Mouse (Mus musculus) kidney, adult 2 months (tissue): ENCODE measurements around the gene Tapt1. TPM values are rescaled to one million over a fixed set of nuclear protein-coding genes. Genes with fewer than 3 reads are reported as not detected.
"Not testable (repeated sequence)": the region's sequence is repeated elsewhere in the genome, so short reads cannot be mapped to it uniquely, and the experiment has no call there.

Experiments
- DNase-seq: peaks from one replicate; pipeline ENCODE4 v3.0.0; 2021
- H3K27ac ChIP-seq: fragments of 200-500 bp; 2 replicates; pipeline ENCODE4 v1.5.1; 2012; ENCODE audit warnings: low read depth, low read length, control low read depth, inconsistent platforms; ENCODE audit not compliant: insufficient read depth
- H3K27me3 ChIP-seq: fragments of 200-500 bp; replicated peaks from 2 replicates; pipeline ENCODE4 v1.6.1; 2012; ENCODE audit warnings: mild to moderate bottlenecking, moderate library complexity, low read length, inconsistent platforms; ENCODE audit not compliant: control insufficient read depth, insufficient read depth
- H3K36me3 ChIP-seq: fragments of 200-500 bp; 2 replicates; pipeline ENCODE4 v1.6.1; 2012; ENCODE audit warnings: mild to moderate bottlenecking, moderate library complexity, low read length, inconsistent platforms; ENCODE audit not compliant: control insufficient read depth, insufficient read depth
- H3K4me1 ChIP-seq: fragments of 200-500 bp; 2 replicates; pipeline ENCODE4 v1.6.1; 2011; ENCODE audit warnings: low read length; ENCODE audit not compliant: control insufficient read depth, insufficient read depth
- H3K4me3 ChIP-seq: fragments of 200-500 bp; 2 replicates; pipeline ENCODE4 v1.5.1; 2011; ENCODE audit warnings: mild to moderate bottlenecking, low read depth, low read length, control low read depth; ENCODE audit not compliant: insufficient read depth
- CTCF ChIP-seq: fragments of 200-500 bp; conservative IDR thresholded peaks from 2 replicates; pipeline ENCODE4 v1.5.1; 2011; ENCODE audit warnings: low read depth, mild to moderate bottlenecking, control low read depth, low read length, moderate library complexity, mixed read lengths; ENCODE audit not compliant: insufficient read depth, insufficient read length
- POLR2A ChIP-seq: fragments of 200-500 bp; IDR thresholded peaks from one replicate; pipeline ENCODE4 v1.6.1; 2011; ENCODE audit warnings: low read depth, low read length, control low read depth
- WGBS: fragments of 180-500 bp; shearing (Covaris S2); methylation state at CpG from one replicate; pipeline ENCODE4 v1.1.7; 2018; 5-methylcytosine and 5-hydroxymethylcytosine counted together
- polyA plus RNA-seq: library from polyadenylated mRNA; depleted of rRNA; stranded (reverse); fragments of >200 nt; gene quantifications from 2 replicates; pipeline ENCODE4 v1.2.3, GENCODE M21; 2012; rRNA removed

Gene Tapt1
- 23.6 and 29.0 TPM in 2 replicates for polyA plus RNA-seq

- WGBS, result 1% methylated on average over 119 of the region's 121 CpGs
- peak within 1 kb of the TSS; percentile 96 for H3K4me3 ChIP-seq
- peak; percentile 91 for DNase-seq
- H3K27me3 ChIP-seq, result no peaks in the 10 kb centered on the region
- peak within 1 kb of the TSS; percentile 91 for H3K27ac ChIP-seq
- TF ChIP-seq CTCF (no peak), POLR2A (no peak)
- no peaks in the 10 kb centered on the region; the same call in 1 of the 2 replicates for H3K36me3 ChIP-seq
- H3K4me1 ChIP-seq, result peaks cover 11% of the 10 kb centered on the region
Observed at GRCm38 (mm10) chr5:44226521-44227461, at the start of gene Tapt1. Gene Tapt1, minus strand, starts transcription at chr5:44226626.

- no peak for TF ChIP-seq POLR2A
- TF ChIP-seq CTCF, result no peak
- H3K4me1 ChIP-seq, result no peaks in the 10 kb centered on the region
- H3K36me3 ChIP-seq, result no peaks in the 10 kb centered on the region
- DNase-seq, result no peak
- no peak overlapping the region for H3K27ac ChIP-seq
- no peak overlapping the region for H3K4me3 ChIP-seq
- WGBS, result 91% methylated on average over 4 of the region's 4 CpGs
- no peaks in the 10 kb centered on the region; the same call in 1 of the 2 replicates for H3K27me3 ChIP-seq
Observed at GRCm38 (mm10) chr5:44271564-44271963, 45.1 kb upstream of the Tapt1 start.

- peak; percentile 55 for DNase-seq
- not testable (repeated sequence) for H3K4me3 ChIP-seq, H3K27ac ChIP-seq, H3K4me1 ChIP-seq, H3K36me3 ChIP-seq, H3K27me3 ChIP-seq
- TF ChIP-seq CTCF, result 0 out of 2 replicates have a peak, but pooled peaks have one; percentile 15
- WGBS, result 56% methylated on average over 3 of the region's 3 CpGs
Observed at GRCm38 (mm10) chr5:44268524-44268923, 42.1 kb upstream of the Tapt1 start.

- WGBS, result 71% methylated on average over 3 of the region's 5 CpGs
- H3K36me3 ChIP-seq, result no peaks in the 10 kb centered on the region
- no peak for DNase-seq
- no peak for TF ChIP-seq POLR2A
- TF ChIP-seq CTCF, result no peak
- no peak overlapping the region for H3K27ac ChIP-seq
- no peaks in the 10 kb centered on the region for H3K4me1 ChIP-seq
- no peaks in the 10 kb centered on the region for H3K27me3 ChIP-seq
- no peak overlapping the region for H3K4me3 ChIP-seq
Observed at GRCm38 (mm10) chr5:44261691-44262090, 35.3 kb upstream of the Tapt1 start.

- no peak overlapping the region for H3K4me3 ChIP-seq
- TF ChIP-seq POLR2A, result no peak
- TF ChIP-seq CTCF, result no peak
- H3K4me1 ChIP-seq, result no peaks in the 10 kb centered on the region
- H3K27ac ChIP-seq, result no peak overlapping the region
- H3K36me3 ChIP-seq, result no peaks in the 10 kb centered on the region
- no peak for DNase-seq
- WGBS, result 69% methylated on average over 3 of the region's 3 CpGs
- H3K27me3 ChIP-seq, result no peaks in the 10 kb centered on the region
Observed at GRCm38 (mm10) chr5:44261172-44261571, 34.7 kb upstream of the Tapt1 start.

- no peak for DNase-seq
- no peaks in the 10 kb centered on the region for H3K36me3 ChIP-seq
- TF ChIP-seq CTCF (no peak), POLR2A (no peak)
- no peaks in the 10 kb centered on the region for H3K4me1 ChIP-seq
- H3K27ac ChIP-seq, result no peak overlapping the region
- no peak overlapping the region for H3K4me3 ChIP-seq
- H3K27me3 ChIP-seq, result no peaks in the 10 kb centered on the region
- 72% methylated on average over 3 of the region's 3 CpGs for WGBS
Observed at GRCm38 (mm10) chr5:44259678-44260077, 33.3 kb upstream of the Tapt1 start.

GRCm38 (mm10) chr5:44258163-44258562 is 31.7 kb upstream of the Tapt1 start:
- DNase-seq, result peak; percentile 18
- TF ChIP-seq CTCF (peak; percentile 66), POLR2A (no peak)
- H3K4me3 ChIP-seq, result no peak overlapping the region
- H3K27ac ChIP-seq, result no peak overlapping the region
- H3K36me3 ChIP-seq, result no peaks in the 10 kb centered on the region
- no peaks in the 10 kb centered on the region for H3K27me3 ChIP-seq
- H3K4me1 ChIP-seq, result no peaks in the 10 kb centered on the region
- 62% methylated on average over 1 of the region's 1 CpGs for WGBS
